Mouse (Mus musculus) brain, embryonic 14.5 days (tissue): Measurements from ENCODE around the gene Fkbp1b. TPM values are rescaled to one million over a fixed set of nuclear protein-coding genes. Genes with fewer than 3 reads are reported as not detected.
"Not testable (repeated sequence)": the region's sequence is repeated elsewhere in the genome, so short reads cannot be mapped to it uniquely, and the experiment has no call there.

Experiments
- DNase-seq: peaks from one replicate; pipeline ENCODE4 v3.0.0-alpha.2; 2011; ENCODE audit warnings: low read depth
- CTCF ChIP-seq: fragments of 200-500 bp; IDR thresholded peaks from 2 replicates; pipeline ENCODE4 v1.5.1; 2012; ENCODE audit warnings: inconsistent platforms, mild to moderate bottlenecking, moderate library complexity, borderline replicate concordance; ENCODE audit not compliant: insufficient read depth, insufficient read length; ENCODE audit errors: extremely low read depth
- POLR2A ChIP-seq: fragments of 200-500 bp; IDR thresholded peaks from 2 replicates; pipeline ENCODE4 v1.6.1; 2012; ENCODE audit warnings: mild to moderate bottlenecking, inconsistent platforms, borderline replicate concordance; ENCODE audit not compliant: poor library complexity, insufficient read depth, insufficient read length, severe bottlenecking; ENCODE audit errors: extremely low read depth
- polyA plus RNA-seq: library from polyadenylated mRNA; depleted of rRNA; stranded (reverse); fragments of >200 nt; gene quantifications from 2 replicates; pipeline ENCODE4 v1.2.3, GENCODE M21; 2012; rRNA removed

Fkbp1b gene
- polyA plus RNA-seq: 30.0 and 31.0 TPM in 2 replicates

DNA sequence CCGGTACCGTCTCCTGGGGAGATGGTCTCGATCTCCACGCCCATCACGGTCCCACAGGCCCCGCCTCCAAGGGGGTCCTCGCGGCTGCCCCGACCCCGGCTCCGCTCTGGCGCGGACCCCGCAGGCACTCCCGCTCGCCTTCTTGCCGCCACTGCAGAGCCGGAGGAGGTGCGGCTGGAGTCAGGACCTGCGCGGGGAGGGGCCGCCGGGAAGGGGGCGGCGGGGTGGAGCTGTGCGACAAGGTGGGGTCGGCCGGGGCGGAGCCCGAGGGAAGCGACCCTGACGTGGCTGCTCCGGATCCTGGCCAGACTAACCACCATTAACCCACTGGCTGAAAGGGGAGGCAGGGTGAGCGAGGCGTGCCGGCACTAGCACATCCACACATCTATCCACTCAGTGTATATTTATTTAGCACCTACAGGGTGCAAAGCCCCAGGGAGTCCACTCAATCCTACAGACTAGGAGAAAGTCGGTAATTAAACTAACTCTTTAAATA, at the start of gene Fkbp1b:
Gene Fkbp1b (minus strand): TSS at position 200 of the 496 bp plus-strand sequence.
- peak; percentile 64 for DNase-seq
- TF ChIP-seq POLR2A (no peak), CTCF (no peak)

- no peak for DNase-seq
- TF ChIP-seq POLR2A (no peak), CTCF (no peak)
These were observed 48.5 kb upstream of the Fkbp1b start for GRCm38 (mm10) chr12:4889891-4890290.

- TF ChIP-seq CTCF (no peak), POLR2A (no peak)
- no peak for DNase-seq
These were observed 47.9 kb upstream of the Fkbp1b start for GRCm38 (mm10) chr12:4889251-4889650.

- TF ChIP-seq CTCF (no peak), POLR2A (no peak)
- no peak for DNase-seq
These were observed 47.3 kb upstream of the Fkbp1b start for GRCm38 (mm10) chr12:4888739-4889138.

GRCm38 (mm10) chr12:4886581-4886980, 45.2 kb upstream of the Fkbp1b start:
- DNase-seq: not testable (repeated sequence)

DNA sequence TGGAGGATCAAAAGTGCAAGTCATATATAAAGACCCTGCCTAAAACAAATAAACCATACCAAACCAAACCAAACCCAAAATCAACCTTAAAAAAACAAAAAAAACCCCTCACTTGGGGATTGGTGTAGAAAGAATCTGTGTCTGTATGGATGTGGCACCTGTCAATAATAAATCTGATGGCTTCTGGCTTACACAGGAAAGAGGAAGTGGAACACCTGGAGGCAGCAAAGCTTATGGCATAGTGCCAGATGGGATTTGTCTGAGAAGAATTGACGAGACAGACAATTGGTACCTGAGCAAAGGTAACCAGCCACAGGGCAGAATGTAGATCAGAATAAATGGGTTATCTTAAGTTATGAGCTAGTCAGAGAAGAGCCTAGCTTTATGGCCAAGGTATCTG, 43.7 kb upstream of the Fkbp1b start:
- no peak for DNase-seq
- TF ChIP-seq POLR2A (no peak), CTCF (no peak)

DNA sequence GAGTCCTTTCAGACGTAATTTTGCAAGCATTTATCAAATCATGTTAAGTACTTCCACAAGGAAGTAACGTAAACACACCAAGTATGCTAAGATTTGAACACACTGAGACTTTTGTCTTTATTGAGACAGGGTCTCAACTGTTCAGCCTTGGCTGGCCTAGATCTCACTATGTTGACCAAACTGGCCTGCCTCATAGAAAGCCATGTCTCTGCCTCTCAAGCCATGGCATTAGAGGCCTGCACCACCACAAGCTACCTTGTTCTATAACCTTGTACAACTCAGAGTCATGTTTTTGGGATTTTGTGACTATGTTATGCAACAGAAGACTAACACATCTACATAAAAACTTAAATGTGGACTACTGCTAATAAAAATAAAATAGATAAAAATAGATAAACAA, 40.7 kb upstream of the Fkbp1b start:
- TF ChIP-seq CTCF (no peak), POLR2A (no peak)
- DNase-seq: no peak

DNA sequence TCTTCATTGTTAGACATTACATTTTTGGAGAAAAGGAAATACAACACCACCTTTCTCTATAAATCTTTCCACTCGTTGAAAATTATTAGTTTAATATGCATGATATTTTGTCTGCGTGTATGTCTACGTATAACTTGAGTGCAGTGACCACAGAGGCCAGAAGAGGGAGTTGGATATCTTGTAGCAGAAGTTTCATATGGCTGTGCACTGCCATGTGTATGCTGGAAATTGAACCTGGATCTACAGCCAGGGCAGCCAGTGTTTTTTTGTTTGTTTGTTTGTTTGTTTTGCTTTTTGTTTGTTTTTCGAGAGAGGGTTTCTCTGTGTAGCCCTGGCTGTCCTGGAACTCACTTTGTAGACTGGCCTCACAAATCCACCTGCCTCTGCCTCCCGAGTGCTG, 37.7 kb upstream of the Fkbp1b start:
- no peak for DNase-seq
- TF ChIP-seq CTCF (no peak), POLR2A (no peak)

DNA sequence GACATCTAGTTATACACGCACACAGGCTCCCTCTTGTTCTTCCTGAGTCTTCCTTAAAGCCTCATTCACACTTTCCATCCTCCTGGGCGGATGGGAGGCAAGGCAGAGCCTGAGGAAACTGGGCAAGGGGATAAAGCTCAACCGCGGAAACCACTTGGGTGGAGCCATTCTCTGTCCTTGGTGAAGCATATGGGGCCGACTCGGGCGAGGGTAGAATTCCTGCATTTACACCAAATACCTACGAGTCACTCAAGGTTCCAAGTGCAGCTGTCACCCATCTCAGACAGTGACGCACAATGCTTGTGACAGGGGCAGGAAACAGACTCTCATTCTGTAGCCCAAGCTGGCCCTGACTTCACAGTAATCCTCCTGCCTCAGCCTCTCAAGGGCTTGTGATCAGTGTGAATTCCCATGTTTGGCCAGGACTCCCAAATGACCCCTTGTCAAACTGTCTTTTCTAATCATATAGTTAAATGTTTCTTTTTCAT, 36.9 kb upstream of the Fkbp1b start:
- no peak for TF ChIP-seq POLR2A
- no peak for TF ChIP-seq CTCF
- no peak for DNase-seq

- no peak for DNase-seq
- TF ChIP-seq CTCF: no peak
- TF ChIP-seq POLR2A: no peak
These were observed 34.2 kb upstream of the Fkbp1b start for GRCm38 (mm10) chr12:4875623-4876022.

GRCm38 (mm10) chr12:4874161-4874927, 33.0 kb upstream of the Fkbp1b start, which contains the start of gene Mfsd2b:
TSS of gene Mfsd2b (minus strand) at chr12:4874359.
- TF ChIP-seq POLR2A (no peak), CTCF (no peak)
- peak; percentile 85 for DNase-seq

DNA sequence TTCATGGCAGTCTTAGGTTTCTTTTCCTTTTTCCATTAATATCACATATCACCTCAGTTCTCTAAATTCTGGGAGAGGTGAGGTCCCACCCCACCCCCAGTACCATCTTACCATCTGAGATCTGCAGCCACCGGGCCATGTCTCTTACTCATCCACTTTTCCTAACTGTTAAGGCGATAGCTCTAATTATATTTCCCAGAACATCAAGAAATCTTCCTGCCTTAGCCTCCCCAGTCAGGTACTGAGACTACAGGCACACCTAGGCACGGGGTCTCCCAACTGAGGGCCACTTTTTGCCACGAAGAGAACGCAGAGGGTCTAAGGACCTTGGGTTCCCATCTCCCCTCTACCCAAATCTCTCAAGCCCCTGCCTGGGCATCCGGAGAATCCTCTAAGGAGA, 32.1 kb upstream of the Fkbp1b start:
- TF ChIP-seq POLR2A: no peak
- TF ChIP-seq CTCF: no peak
- no peak for DNase-seq
